Mouse (Mus musculus) neural tube, embryonic 12.5 days (tissue): ENCODE measurements around the gene Gtf2a2. TPM values are rescaled to one million over a fixed set of nuclear protein-coding genes. Genes with fewer than 3 reads are reported as not detected.

Source experiments
- ATAC-seq: fragments of 200-750 bp; cut with Nextera tagmentation; 2 replicates; pipeline ENCODE4 v1.8.0; 2017; ENCODE audit warnings: low read depth, mild to moderate bottlenecking, moderate TSS enrichment, moderate library complexity; ENCODE audit not compliant: low FRiP score
- H3K27ac ChIP-seq: fragments of 300-500 bp; sonication (generic); 2 replicates; pipeline ENCODE4 v1.5.1; 2016
- H3K27me3 ChIP-seq: fragments of 300-500 bp; sonication (generic); replicated peaks from 2 replicates; pipeline ENCODE4 v1.6.1; 2016; ENCODE audit warnings: mild to moderate bottlenecking
- H3K36me3 ChIP-seq: fragments of 300-500 bp; sonication (generic); 2 replicates; pipeline ENCODE4 v1.6.1; 2016; ENCODE audit warnings: mild to moderate bottlenecking
- H3K4me1 ChIP-seq: fragments of 300-500 bp; sonication (generic); 2 replicates; pipeline ENCODE4 v1.6.1; 2016
- H3K4me2 ChIP-seq: fragments of 300-500 bp; sonication (generic); replicated peaks from 2 replicates; pipeline ENCODE4 v1.6.1; 2016; ENCODE audit warnings: mild to moderate bottlenecking
- H3K4me3 ChIP-seq: fragments of 300-500 bp; sonication (generic); 2 replicates; pipeline ENCODE4 v1.5.1; 2016
- H3K9ac ChIP-seq: fragments of 300-500 bp; sonication (generic); 2 replicates; pipeline ENCODE4 v1.6.1; 2016; ENCODE audit warnings: mild to moderate bottlenecking
- H3K9me3 ChIP-seq: fragments of 300-500 bp; sonication (generic); 2 replicates; pipeline ENCODE4 v1.6.1; 2016; ENCODE audit warnings: mild to moderate bottlenecking
- WGBS: fragments of 180-500 bp; shearing (Covaris S2); methylation state at CpG from one replicate; pipeline ENCODE4 v1.1.7; 2016; 5-methylcytosine and 5-hydroxymethylcytosine counted together
- polyA plus RNA-seq: library from polyadenylated mRNA; unstranded; fragments of >200 nt; fragmentation: Nextera tagmentation; extraction: Ambion mirVana; gene quantifications from 2 replicates; pipeline ENCODE4 v1.2.1, GENCODE M21; 2016

Gene Gtf2a2
- polyA plus RNA-seq: 173 and 183 TPM in 2 replicates

DNA sequence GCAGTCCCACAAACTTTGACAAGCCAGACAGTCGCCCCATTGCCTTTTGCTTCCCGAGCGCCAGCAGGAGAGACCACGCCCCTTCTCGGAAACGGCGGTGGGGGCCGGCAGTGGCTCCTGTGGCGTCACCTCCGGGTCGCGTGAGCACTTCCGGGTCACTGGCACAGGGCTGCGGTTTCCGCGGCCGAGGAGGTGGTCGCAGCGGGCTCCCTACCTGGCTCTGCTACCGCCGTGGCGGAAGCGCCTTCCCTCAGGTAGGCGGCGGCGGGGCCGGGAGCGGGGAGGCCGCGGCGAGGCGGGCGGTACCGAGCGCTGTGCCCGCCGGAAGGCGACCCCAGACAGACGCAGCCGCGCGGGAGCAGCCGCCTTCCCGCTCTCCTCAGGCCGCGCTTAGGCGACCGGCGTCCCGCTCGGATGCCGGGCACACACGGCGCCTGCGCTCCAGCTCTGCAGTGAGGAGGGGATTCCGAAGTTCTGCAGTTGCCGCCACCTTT lies at the start of gene Gtf2a2:
Gtf2a2 (plus strand) TSS at position 143 of the 494 bp plus-strand sequence.
- H3K9ac ChIP-seq: peak within 1 kb of the TSS; percentile 92
- WGBS: under 1% methylated on average over 57 of the region's 57 CpGs
- H3K27me3 ChIP-seq: no peaks in the 10 kb centered on the region
- peak within 1 kb of the TSS; percentile 86 for H3K27ac ChIP-seq
- H3K36me3 ChIP-seq: peaks cover 25% of the 10 kb centered on the region
- peak within 1 kb of the TSS; percentile 80 for H3K4me2 ChIP-seq
- H3K9me3 ChIP-seq: no peaks in the 10 kb centered on the region
- ATAC-seq: peak; percentile 97
- peaks cover 16% of the 10 kb centered on the region for H3K4me1 ChIP-seq
- peak within 1 kb of the TSS; percentile 97 for H3K4me3 ChIP-seq

- Histone ChIP-seq H3K9me3 (peaks cover 6% of the 10 kb centered on the region; the same call in 1 of the 2 replicates), H3K27me3 (no peaks in the 10 kb centered on the region), H3K4me1 (no peaks in the 10 kb centered on the region), H3K27ac (no peak overlapping the region), H3K9ac (no peak overlapping the region), H3K36me3 (no peaks in the 10 kb centered on the region), H3K4me2 (no peak overlapping the region), H3K4me3 (no peak overlapping the region)
- WGBS: 91% methylated on average over 3 of the region's 3 CpGs
- no peak for ATAC-seq
Measured at GRCm38 (mm10) chr9:69964370-69964769, 48.0 kb upstream of the Gtf2a2 start.

DNA sequence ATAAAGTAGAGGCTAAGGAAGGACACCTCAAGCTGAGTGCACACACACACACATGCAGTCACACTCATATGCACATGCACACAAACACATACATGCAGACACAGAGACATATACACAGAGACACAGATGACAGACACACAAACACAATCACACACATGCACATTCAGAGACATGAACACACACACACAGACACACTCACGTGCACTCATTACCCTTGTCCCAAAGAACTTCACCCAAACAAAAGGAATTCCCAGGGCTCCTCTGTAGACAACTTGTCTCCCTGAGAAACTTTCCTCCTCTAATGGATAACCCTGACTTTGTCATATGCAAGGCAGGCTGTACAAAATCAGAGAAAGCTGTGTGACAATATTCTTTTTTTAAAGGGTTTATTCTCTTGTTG lies 26.8 kb upstream of the Gtf2a2 start:
- no peak for ATAC-seq

GRCm38 (mm10) chr9:69986063-69986462 lies 26.3 kb upstream of the Gtf2a2 start:
- H3K27me3 ChIP-seq: no peaks in the 10 kb centered on the region
- no peaks in the 10 kb centered on the region for H3K36me3 ChIP-seq
- no peak for ATAC-seq
- peaks cover 7% of the 10 kb centered on the region for H3K4me1 ChIP-seq
- no peaks in the 10 kb centered on the region for H3K9me3 ChIP-seq
- 84% methylated on average over 10 of the region's 10 CpGs for WGBS
- H3K9ac ChIP-seq: no peak overlapping the region
- no peak overlapping the region for H3K4me2 ChIP-seq
- no peak overlapping the region for H3K4me3 ChIP-seq
- H3K27ac ChIP-seq: no peak overlapping the region

More for the DNA sequence above, 26.8 kb upstream of the Gtf2a2 start:
- no peaks in the 10 kb centered on the region for H3K27me3 ChIP-seq
- no peak overlapping the region for H3K4me2 ChIP-seq
- no peak overlapping the region for H3K9ac ChIP-seq
- H3K9me3 ChIP-seq: no peaks in the 10 kb centered on the region
- no peak overlapping the region for H3K27ac ChIP-seq
- H3K4me1 ChIP-seq: peaks cover 2% of the 10 kb centered on the region; the same call in 1 of the 2 replicates
- no peaks in the 10 kb centered on the region for H3K36me3 ChIP-seq
- H3K4me3 ChIP-seq: no peak overlapping the region
- WGBS: 67% methylated on average over 1 of the region's 1 CpGs

DNA sequence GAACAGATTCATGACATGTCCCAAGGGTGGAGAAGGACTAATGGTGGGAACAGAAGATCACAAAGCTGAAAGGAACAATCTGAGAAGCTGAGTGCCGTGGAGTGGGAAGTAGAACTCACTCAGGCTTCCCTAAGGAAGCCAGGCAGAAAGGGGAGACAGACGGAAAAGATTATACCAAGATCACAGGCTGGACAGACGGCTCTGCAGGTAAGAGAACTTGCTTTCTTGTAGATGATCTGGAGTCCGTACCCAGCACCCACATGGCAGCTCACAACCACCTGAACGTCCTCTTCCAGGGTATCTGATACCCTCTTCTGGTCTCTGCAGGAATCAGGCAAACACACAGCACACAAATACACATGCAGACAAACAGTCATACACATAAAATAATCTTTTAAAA lies 25.8 kb upstream of the Gtf2a2 start:
- H3K4me1 ChIP-seq: peaks cover 13% of the 10 kb centered on the region

GRCm38 (mm10) chr9:69987579-69987978 lies 24.8 kb upstream of the Gtf2a2 start:
- Histone ChIP-seq H3K36me3 (peaks cover 5% of the 10 kb centered on the region; the same call in 1 of the 2 replicates), H3K4me2 (no peak overlapping the region), H3K4me3 (no peak overlapping the region), H3K9me3 (no peaks in the 10 kb centered on the region), H3K4me1 (peaks cover 19% of the 10 kb centered on the region), H3K9ac (no peak overlapping the region), H3K27me3 (no peaks in the 10 kb centered on the region), H3K27ac (no peak overlapping the region)
- 5% methylated on average over 3 of the region's 3 CpGs for WGBS
- ATAC-seq: no peak

More for the DNA sequence above, 25.8 kb upstream of the Gtf2a2 start:
- 83% methylated on average over 5 of the region's 5 CpGs for WGBS
- H3K4me3 ChIP-seq: no peak overlapping the region
- H3K27ac ChIP-seq: no peak overlapping the region
- H3K9me3 ChIP-seq: no peaks in the 10 kb centered on the region
- no peak overlapping the region for H3K9ac ChIP-seq
- no peaks in the 10 kb centered on the region for H3K36me3 ChIP-seq
- H3K27me3 ChIP-seq: no peaks in the 10 kb centered on the region
- no peak overlapping the region for H3K4me2 ChIP-seq
- ATAC-seq: no peak

DNA sequence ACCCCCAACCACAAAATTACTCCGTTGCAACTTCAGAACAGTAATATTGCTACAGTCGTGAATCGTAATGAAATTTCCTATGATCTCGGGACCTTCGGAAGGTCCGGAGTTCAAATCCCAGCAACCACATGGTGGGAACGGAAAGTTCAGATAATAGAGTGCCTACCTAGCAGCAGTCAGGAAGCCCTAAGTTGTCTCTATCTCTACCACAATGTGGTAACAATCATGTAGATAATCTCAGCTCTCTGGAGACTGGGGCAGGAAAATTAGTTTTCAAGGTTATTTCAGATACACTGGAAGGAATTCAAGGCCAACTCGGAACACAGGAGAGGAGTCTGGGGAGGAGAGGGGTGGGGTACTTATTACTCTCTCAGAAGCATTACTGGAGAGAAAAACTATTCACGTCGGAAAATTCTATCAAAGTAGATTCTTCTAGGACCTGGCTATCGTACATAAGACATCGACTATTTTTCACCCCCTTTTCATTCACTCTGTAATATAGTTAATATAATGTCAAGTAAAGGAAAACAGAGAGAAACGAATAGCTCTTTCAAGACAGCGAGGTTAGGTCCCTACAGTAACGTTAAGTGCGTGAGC lies 23.5 kb upstream of the Gtf2a2 start:
- H3K27me3 ChIP-seq: no peaks in the 10 kb centered on the region
- peak overlapping the region; percentile 92 for H3K27ac ChIP-seq
- peak overlapping the region; percentile 99 for H3K4me3 ChIP-seq
- H3K4me1 ChIP-seq: peaks cover 26% of the 10 kb centered on the region
- whole genome bisulfite sequencing: 41% methylated on average over 16 of the region's 16 CpGs
- H3K36me3 ChIP-seq: peaks cover 5% of the 10 kb centered on the region; the same call in 1 of the 2 replicates
- H3K4me2 ChIP-seq: peak overlapping the region; percentile 65
- peak overlapping the region; percentile 97; the same call in 1 of the 2 replicates for H3K9ac ChIP-seq
- no peaks in the 10 kb centered on the region for H3K9me3 ChIP-seq
- no peak for ATAC-seq

DNA sequence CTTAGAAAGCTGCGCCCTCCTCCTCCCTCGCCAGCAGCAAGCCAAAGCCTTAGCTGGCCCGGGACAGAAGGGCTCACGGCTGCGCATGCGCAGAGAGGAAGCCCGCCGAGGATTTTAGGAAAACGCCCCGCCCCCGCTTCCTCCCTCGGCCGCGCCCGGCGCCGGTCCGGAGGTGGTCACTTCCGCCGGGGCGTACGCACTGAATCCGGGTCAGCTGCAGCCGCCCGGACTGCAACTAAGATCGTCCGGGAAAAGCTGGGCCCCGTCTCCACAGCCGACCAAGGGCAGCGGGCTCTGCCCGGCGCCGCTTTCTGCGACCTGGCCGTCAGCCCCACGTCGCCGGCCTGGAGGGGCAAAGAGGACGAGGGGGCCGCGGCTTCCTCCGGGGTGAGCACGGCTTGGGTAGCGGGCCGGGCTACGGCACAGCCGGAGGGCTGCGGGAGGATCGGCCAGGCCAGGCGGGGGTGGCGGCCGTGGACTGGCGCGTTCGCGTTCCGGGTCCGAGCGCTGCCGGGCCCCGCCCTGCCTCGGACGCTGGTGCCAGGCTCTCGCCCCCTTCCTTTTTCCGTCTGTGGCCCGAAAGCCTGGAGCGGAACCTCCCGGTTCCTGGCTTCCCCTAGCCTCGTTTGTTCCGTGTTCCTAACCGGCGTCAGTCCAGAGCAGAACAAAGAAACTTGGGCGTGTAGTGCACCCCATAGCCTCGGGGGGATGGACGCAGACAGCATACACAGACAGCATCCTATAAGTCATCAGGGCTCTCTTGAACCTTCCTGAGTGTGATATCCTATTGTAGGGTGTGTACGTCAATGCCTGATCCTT lies 22.8 kb upstream of the Gtf2a2 start, which contains the start of gene Bnip2:
Bnip2 (plus strand) TSS at position 164 of the 819 bp plus-strand sequence.
- under 1% methylated on average over 76 of the region's 76 CpGs for WGBS
- peaks cover 5% of the 10 kb centered on the region; the same call in 1 of the 2 replicates for H3K36me3 ChIP-seq
- no peaks in the 10 kb centered on the region for H3K9me3 ChIP-seq
- H3K4me2 ChIP-seq: peak within 1 kb of the TSS; percentile 65
- H3K27me3 ChIP-seq: no peaks in the 10 kb centered on the region
- peaks cover 26% of the 10 kb centered on the region for H3K4me1 ChIP-seq
- peak within 1 kb of the TSS; percentile 92 for H3K27ac ChIP-seq
- H3K4me3 ChIP-seq: peak within 1 kb of the TSS; percentile 99
- peak; percentile 94 for ATAC-seq
- H3K9ac ChIP-seq: peak within 1 kb of the TSS; percentile 97

DNA sequence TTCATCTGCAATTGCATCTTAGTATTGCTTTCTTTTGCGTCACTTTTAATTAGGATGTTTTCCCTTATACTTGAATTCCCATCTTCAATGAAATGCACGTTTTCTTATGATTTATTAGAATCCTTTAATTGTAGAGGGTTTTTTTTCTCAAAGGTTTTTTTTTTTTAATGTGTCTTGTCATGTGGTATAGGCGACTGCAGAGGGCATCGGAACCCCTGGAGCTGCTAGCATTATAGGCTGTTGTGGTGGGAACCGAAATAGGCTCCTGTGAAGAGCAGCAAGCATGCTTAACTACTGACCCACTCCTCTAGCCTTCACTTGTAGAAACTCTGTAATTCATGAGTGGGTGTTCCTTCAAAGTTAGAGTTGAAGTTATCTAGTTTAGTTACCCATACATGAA lies 22.0 kb upstream of the Gtf2a2 start:
- Histone ChIP-seq H3K9ac (peak overlapping the region; percentile 97), H3K27me3 (no peaks in the 10 kb centered on the region), H3K9me3 (no peaks in the 10 kb centered on the region), H3K4me1 (peaks cover 26% of the 10 kb centered on the region), H3K4me3 (peak overlapping the region; percentile 99), H3K27ac (no peak overlapping the region), H3K4me2 (peak overlapping the region; percentile 65), H3K36me3 (peaks cover 12% of the 10 kb centered on the region; the same call in 1 of the 2 replicates)
- ATAC-seq: no peak
- WGBS: 15% methylated on average over 5 of the region's 5 CpGs

DNA sequence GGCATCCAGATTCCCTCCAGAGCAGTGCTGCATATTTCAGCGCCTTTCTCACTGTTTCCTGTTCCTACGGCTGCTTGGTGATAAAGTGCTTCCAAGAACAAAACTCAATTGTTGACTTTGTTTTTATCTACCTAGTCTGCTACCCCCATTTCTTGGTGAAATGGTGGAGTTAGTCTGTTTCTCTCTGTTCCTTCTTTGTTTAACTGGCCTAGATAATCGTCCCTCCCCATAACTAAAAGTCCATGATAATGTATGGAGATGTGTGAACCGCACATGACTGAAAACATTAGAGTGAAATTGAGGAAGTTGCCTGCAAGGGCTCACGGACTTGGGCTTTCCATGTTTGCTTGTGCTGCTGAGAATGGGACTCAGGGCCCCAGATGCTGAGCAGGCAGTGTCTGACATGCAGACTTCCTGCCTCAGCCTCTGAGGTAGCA lies 19.5 kb upstream of the Gtf2a2 start:
- ATAC-seq: no peak
- 78% methylated on average over 5 of the region's 5 CpGs for WGBS
- H3K36me3 ChIP-seq: peaks cover 30% of the 10 kb centered on the region

DNA sequence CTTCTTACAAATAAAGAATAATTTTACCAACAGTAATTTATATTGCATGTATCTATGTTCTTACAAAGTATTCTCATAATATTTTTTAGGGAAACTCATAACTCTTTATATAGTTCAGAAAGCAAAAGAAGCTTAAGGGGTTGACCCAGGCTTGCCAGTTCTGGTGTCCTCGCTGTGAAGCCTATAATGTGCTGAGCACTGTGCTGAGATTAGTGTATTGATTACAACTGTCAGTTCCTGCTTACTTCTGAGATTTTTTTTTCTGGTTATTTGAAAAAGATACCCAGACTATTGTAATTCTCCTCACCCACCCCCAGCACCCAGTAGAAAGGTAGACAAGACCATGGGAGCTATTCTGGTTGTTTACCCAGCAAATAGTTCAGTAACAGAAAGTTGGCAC lies 18.9 kb upstream of the Gtf2a2 start:
- WGBS: 93% methylated on average over 1 of the region's 1 CpGs
- ATAC-seq: no peak
- no peaks in the 10 kb centered on the region for H3K9me3 ChIP-seq

More for the DNA sequence above, 19.5 kb upstream of the Gtf2a2 start:
- Histone ChIP-seq H3K9ac (no peak overlapping the region), H3K4me2 (no peak overlapping the region), H3K9me3 (no peaks in the 10 kb centered on the region), H3K4me1 (peaks cover 26% of the 10 kb centered on the region), H3K27ac (no peak overlapping the region), H3K27me3 (no peaks in the 10 kb centered on the region), H3K4me3 (no peak overlapping the region)

GRCm38 (mm10) chr9:69994547-69994946 lies 17.8 kb upstream of the Gtf2a2 start:
- 96% methylated on average over 5 of the region's 5 CpGs for WGBS
- Histone ChIP-seq H3K9ac (no peak overlapping the region), H3K27me3 (no peaks in the 10 kb centered on the region), H3K4me2 (no peak overlapping the region), H3K4me3 (no peak overlapping the region), H3K4me1 (peaks cover 26% of the 10 kb centered on the region), H3K36me3 (peaks cover 47% of the 10 kb centered on the region), H3K9me3 (no peaks in the 10 kb centered on the region), H3K27ac (no peak overlapping the region)
- ATAC-seq: no peak

More for the DNA sequence above, 18.9 kb upstream of the Gtf2a2 start:
- H3K4me3 ChIP-seq: no peak overlapping the region
- no peak overlapping the region for H3K9ac ChIP-seq
- H3K36me3 ChIP-seq: peaks cover 36% of the 10 kb centered on the region
- no peak overlapping the region for H3K4me2 ChIP-seq
- no peaks in the 10 kb centered on the region for H3K27me3 ChIP-seq
- H3K27ac ChIP-seq: no peak overlapping the region
- H3K4me1 ChIP-seq: peaks cover 26% of the 10 kb centered on the region
